Mouse (Mus musculus) thymus, adult 18-20 months (tissue): ENCODE measurements around the gene Rapgef4.

Experiments
- DNase-seq, 2 experiments: peaks; one replicate each; pipeline ENCODE4 v3.0.0; 2022; ENCODE audit warnings: mixed read lengths in 2 of 2

Rapgef4 gene

DNA sequence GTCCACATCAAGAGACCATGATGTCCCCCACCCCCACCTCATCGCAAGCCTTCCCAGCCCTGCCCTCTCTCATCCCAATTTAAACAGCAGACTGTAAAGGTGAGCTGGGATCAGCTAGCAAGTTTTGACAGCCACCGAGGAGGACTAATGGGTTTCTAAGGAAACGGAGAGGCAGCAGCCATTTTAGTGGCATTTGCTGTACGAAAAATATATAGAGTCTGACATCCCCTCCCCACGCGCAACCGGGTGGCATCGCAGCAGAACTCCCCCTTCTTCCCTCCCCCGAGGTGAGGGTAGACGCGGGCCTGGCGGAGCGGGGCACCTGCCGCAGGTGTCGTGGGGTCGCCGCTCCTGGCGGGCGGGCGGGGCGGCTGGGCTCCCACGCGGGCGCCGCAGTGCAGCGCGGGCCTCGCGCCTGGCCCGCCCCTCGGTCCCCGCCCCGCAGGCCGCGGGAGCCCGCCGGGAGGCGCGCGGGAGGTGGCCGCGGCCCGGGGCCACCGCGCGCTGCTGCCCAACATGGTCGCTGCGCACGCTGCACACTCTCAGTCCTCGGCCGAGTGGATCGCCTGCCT lies at the start of gene Rapgef4:
TSS of gene Rapgef4 (plus strand) at position 470 of the 572 bp plus-strand sequence.
- DNase-seq: no peak

DNA sequence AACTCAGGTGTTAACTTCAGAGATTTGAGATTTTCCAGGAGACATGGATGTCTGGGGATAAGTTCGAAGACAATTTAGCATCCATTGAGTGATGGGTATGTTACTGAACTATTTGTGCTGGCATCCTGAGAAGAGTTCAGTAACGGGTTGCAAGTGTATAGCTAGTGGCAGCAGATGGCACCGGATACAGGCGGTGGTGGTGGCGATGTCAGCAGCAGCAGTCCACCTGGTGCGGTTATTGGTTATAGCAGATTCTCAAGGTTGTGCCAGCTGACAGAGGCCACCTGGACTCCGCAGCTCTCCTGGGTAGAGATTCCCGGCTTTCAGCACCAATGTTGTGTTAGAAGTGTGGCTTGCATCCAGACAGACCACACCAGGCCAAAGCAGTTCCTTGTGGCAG lies 47.0 kb upstream of the Rapgef4 start:
- DNase-seq: no peak

DNA sequence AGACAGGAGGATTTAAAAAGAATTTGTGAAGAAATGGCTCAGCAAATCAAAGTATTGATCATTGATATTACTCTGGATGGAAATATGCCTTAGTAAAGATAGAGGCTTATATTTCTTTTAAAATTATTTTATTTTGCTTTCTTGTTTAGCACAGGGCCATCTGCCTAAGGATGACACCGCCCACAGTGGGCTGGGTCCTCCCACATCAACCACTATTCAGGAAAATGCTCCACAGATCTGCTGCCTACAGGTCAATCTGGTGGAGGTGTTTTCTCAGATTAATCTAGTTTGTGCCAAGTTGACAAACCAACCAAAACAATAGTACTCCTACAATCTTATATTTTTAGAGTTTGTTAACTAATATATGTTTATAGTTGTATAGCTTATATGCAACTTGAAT lies 44.3 kb upstream of the Rapgef4 start:
- DNase-seq: no peak

DNA sequence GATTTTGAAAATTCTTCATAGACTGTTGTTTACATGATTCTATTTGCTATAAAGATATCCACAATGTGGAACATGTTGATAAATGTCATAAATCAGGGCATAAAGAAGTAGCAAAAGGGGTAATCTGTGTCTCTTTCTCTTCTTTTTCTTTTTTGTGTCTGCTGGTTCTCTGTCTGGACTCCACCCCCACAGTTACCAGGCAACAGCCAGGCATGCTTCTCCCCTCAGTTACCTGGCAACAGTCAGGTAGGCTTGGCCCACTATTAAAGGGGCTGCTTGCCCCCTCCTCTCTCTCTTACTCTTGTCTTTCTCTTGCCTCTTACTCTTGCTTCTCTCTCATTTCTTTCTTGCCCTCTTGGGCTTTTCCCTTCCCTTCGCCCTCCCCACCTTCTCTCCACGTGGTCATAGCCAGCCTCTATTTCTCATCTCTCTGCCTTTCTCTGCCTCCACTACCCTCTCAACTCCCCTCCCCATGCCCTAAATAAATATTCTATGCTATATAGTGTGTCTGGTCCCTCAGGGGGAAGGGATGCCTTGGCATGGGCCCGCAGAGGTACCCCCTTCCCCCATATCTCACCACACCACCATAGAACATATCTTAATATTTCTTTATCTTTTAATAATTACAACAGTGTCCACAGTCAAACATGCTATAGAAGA lies 43.3 kb upstream of the Rapgef4 start:
- DNase-seq: no peak

DNA sequence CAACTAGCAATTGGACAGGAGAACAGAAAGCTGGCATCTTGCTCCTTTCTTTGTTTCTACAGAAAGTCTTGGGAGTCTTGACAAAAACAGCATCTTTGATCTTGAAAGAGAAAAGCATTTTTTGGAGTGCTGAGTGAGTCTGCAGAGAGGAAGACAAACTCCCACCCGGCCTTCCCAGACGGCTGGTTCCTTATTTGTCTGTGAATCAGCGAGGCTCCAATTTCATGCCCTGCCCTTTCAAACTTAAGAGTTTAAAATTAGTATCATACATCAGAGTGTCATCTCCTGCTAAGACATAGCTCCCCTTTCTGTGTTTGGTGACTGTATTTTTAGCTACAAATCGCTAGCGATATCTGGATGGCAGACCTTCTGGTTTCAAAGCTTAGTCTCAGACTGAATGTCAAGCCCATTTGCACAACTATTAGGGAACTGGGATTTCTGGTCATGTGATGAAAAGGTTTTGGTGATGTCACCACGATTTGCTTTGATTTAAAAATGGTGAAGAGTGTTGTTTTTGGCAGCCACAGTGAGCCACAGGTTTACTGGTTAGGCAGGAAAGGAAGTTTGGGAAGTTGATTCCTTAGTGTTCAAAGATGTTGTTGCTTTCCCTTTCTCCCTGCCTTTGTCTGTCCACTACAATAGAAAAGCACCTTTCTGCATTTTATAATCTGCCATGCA lies 42.2 kb upstream of the Rapgef4 start:
- DNase-seq: no peak

DNA sequence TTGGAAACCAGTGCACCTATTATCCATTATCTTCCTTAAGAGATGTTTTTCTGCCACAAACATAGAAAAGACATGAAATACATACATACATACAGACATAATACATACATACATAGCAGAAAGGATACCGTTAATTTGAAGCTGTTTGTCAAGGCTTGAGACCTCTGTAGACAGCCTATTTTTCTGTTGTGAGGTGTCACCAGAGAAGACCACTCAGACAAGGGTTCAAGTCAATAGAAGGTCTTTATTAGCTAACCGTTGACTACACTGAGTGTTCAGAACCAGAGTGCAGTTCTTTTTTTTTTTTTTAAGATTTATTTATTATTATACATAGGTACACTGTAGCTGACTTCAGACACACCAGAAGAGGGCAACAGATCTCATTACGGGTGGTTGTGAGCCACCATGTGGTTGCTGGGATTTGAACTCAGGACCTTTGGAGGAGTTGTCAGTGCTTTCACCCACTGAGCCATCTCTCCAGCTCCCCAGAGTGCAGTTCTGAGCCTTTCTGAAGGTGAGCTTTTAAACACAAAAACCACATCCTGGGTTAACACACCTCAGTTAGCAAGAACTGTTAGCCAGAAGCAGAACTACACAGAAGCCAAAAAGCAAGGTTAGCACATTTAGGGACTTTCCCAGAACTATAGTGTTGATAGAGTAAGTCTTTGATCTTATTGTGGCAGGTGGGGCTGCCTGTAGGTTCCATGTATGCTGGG lies 39.9 kb upstream of the Rapgef4 start:
- peak in 1 of 2 experiments; percentile 14 for DNase-seq

DNA sequence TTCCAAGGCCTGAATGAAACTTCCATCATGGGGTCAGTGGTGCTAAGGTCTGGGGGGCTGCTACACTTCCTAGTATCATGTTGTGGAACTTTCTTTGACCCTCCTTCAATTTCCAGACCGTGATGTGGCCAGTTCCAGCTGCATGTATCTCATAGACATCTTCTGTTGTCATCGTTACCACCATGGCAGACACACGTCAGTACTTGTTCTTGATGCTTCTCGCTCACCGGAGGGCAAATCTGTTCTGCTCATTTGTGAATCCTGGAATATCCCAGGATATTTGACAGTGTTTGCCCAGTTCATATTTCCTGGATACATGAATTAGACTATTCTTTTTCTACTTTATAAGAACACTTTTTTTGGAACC lies 39.3 kb upstream of the Rapgef4 start:
- DNase-seq: no peak

DNA sequence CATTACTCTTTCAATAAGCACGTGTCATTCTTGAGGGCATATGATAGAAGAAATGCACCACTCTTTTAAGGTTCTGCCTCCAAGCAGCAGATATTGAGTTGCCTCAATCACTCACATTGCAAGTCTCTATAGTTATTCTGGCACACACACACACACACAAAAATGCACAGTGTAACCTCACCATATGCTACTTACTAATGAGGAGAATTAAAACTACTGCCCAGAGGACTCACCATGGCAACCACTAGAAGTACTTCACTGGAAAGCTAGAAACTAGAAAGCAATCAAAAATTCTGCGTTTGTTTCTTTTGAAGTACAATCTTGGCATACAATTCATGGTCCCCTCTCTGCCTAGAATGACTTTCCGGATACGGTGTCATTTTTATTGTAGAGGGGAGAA lies 29.8 kb upstream of the Rapgef4 start:
- no peak for DNase-seq

DNA sequence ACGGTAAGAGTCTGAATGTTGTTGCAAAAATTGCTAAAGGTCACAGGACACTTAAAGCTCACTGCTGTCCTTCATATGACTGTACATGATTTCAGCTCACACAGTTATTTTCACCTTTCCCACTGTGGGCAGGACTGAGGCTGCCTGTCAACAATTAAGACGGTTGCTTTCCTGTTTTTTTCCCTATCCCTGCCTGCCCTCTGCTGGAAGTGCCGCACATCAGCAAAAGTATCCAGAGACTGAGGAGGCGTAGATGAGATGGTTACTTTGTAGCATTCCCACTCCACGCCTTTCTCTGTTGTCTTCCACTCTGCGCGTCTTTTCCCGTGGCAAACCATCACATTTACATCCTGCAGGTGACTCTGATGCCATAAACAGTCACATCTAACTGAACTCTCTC lies 25.4 kb upstream of the Rapgef4 start:
- DNase-seq: no peak

DNA sequence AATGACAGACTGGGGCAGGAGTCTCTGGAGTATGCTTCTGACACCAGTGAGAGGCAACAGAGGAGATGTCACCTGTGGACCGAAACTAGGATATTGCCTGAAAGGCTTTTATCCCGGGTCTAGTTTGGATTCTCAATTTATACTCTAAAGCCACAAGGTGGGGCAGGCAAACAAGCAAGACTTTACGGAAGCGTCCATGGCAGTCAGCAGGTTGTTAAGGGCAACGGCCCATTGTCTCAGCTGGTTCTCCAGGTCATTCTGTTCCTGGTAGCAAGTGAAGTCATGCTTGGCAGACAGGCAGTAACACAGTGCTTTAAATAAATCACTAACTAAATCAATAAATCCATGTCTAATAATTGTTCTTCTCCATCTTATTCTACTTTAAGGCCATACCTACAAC lies 24.6 kb upstream of the Rapgef4 start:
- no peak for DNase-seq

DNA sequence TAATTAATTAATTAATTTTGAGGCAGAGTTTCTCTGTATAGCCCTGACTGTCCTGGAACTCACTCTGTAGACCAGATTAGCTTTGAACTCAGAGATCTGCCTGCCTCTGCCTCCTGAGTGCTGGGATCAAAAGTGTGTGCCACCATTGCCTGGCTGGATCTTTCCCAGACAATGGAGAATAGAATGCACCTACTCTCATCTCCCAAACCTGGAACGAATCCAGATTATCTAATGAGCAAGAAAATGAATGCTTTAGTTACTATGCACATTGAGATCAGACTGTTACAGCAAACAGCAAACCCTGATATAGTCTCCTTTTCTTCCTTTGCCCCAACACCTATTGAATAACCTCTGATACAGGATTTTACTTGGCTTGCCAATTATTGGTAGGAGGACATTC lies 23.1 kb upstream of the Rapgef4 start:
- no peak for DNase-seq

DNA sequence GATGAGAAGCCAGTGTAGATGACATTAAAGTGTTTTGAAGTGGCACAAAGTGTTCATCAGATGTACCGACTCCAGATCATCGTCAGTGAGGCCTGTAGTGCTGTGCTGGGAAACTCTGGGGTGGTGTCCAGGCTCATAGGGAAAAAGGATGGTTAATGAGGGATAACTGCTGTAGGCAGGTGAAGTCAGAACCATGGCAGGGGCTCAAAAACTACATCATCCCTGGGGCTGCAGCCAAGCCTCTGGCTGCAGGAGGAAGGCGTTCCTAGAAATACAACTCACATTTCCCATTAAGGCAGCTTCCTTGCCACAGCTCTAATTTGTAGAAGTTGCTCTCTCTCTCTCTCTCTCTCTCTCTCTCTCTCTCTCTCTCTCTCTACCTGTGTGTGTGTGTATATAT lies 22.6 kb upstream of the Rapgef4 start:
- no peak for DNase-seq

DNA sequence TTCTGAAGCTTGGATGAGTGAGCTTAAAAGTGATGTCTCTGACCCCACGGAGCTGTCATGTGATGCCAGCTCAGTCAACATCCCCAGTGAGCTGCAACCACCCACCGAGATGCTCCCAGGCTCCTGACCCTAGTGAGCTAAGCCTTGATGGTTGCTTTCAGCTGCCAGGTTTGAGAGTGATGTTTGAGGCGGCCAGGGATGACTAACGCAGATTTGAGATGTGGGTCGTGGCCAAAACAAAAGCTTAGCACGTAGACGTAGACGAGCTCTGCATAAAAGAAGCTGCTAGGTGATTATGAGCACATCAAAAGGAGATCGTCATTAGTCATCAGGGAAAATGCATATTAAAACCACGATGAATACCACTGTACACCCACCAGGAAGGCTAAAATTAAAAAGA lies 16.8 kb upstream of the Rapgef4 start:
- no peak for DNase-seq

DNA sequence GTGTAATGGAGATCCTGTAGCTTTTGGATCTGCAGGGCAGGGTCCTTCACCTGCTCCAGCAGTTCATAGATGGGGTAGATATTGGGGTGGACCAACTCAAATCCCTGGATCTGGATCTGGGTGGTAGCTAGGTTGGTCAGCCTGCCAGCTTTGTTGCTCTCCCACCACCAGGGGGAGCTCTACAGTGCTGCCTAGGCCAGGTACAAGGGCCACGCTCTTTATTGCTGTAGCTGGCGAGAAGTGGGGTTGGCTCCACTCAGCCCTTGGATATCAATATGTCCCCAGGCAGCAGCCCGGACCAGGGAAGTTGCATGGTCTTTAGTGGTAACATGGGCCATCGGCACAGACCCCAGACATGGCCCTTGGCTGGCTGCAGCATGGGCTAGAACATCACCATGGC lies 15.6 kb upstream of the Rapgef4 start:
- peak in 1 of 2 experiments; percentile 10 for DNase-seq

DNA sequence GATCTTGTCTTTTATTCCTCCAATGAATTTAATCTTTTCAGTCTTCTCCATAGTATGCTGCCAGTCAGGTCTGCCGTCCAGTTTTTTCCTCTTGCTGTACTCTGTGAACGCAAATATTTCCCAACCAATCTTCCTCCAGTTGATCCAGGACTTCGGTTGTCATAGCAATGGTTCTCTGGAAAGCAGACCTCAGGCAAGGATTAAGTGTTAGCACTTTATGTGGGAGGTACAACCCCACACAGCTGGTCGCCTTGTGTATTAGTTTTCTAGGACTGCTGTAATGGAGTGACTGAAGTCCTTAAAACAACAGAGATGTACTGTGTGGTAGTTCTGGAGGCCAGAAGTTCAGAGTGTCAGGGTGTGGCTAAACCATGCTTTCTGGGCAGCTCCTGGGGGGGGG lies 14.3 kb upstream of the Rapgef4 start:
- no peak for DNase-seq

DNA sequence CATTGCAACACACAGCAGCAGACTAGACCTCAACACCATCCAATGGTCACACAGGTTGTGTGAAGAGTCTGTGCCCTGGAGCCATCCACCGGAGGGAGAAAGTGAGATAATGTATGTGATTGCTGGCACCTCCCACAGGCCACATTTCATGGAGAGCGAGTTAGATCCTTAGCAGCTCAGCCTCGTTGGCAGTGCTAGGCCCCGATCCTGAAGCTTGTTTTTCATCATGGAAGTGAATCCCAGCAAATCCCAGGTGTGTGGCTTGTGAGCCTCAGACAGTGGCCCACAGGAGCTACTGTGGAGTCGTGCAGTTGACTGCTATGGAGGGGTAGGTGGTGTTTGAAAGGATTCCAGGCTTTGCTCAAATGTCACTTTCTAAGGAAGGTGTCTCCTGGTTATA lies 13.2 kb upstream of the Rapgef4 start:
- no peak for DNase-seq

DNA sequence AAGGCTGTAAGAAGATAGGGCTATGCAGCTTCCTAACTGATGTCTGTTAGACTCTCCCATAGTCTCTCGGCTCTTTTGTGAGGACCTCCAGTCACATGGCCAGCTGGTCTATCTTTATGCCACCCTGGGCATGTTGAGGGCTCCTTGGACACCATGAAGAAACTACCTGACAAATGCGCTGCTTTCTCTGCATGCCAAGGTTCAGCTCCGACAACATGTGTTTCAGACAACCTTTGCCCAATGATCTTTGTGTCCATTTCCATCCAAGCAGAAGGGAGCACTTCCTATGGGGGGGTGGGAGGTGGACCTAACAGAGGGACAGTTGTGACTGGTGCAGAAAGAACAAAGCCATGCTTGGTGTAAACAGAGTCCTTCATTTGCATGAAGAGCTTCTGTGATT lies 7.4 kb upstream of the Rapgef4 start:
- no peak for DNase-seq

DNA sequence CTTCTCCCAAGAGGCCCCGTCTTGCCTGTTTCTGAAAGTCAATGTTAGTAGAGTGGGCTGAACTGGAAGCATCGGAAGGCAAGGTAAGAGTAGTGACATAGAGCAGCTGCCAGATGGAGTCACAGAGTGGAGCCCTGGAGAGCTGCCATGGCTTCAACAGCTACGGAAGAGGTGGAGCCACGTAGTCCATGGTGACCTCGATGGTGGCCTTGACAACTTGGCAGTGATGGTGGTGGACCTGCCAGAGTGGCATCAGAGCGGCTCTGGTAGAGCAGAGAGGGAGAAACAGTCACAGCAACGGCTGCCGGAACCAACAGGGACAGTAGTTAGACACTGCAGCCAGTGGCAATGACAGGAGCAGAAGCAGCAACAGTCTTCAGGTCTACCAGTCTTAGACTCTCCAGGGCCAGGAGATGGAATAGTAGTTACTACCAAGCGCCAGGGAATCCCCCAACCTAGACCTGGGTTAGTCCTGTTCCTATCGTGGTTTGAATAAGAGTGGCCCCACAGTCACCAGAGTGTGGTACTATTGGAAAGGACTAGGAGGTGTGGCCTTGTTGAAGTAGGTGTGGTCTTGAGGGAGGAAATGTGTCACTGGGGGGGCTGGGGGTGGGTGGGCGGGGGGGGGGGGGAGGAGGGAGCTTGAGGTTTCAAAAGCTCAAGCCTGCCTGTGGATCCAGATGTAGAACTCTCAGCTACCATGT lies 6.7 kb upstream of the Rapgef4 start:
- DNase-seq: no peak

DNA sequence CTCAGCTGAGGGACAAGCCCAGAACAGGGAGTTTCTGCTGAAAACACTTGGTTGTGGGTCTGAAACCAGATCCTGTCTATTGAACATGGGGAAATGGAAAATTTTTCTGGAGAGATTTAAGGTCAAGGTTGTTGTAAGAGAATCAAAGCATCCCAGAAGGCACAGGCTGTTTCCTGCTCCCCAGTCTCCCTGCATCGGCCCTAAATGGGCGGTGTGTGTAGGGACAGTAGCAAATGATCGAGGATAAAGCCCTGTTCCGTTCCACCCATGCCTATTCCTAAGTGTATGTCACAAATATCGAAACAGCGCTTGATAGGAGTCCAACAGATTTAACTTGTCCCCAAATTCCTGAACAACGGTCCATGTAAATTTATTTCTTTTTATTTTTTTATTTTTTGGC lies 1.1 kb upstream of the Rapgef4 start:
- DNase-seq: no peak

DNA sequence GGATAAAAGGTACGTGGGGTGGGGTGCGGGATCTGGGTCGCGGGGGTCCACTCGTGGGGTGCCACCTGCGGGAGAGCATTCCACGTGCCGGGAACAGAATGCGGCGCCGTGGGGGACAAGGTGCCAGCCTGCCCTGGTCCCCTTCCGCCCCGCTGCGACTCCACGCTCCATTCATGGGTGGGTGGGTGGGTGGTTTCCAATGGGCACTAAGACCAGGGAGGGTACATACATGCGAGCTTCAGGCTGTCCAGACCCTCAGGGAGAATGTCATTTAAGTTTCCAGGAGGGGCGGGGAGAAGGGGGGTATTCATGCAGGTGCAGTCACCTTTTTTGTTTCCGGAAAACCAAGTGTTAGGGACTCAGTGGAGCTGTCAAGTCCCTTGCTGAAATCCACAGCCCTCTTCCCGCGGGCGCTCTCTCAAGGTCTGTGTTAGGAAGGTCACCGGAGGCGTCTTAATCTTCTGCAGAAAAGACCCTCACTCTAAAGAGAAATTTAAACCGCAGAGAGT lies 357 bp downstream of the Rapgef4 start:
- DNase-seq: no peak

DNA sequence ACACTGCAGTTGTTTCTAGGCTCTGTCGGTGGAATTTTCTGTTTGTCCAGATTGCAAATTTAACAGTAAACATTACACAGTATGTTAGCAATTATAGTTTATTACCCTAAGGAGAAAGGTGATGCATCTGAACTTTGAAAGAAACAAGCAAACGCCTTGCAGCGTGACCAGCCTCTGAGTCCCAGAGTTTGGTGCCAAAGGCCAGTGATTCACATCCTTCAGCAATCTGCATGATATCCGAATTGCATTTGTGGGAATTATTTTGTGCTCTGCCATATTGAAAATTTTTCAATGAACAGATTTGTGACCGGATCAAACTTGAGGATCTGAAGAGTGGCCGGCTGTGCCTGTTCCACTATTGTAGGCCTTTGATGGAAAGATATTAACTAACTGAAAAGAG lies 856 bp downstream of the Rapgef4 start:
- DNase-seq: no peak

DNA sequence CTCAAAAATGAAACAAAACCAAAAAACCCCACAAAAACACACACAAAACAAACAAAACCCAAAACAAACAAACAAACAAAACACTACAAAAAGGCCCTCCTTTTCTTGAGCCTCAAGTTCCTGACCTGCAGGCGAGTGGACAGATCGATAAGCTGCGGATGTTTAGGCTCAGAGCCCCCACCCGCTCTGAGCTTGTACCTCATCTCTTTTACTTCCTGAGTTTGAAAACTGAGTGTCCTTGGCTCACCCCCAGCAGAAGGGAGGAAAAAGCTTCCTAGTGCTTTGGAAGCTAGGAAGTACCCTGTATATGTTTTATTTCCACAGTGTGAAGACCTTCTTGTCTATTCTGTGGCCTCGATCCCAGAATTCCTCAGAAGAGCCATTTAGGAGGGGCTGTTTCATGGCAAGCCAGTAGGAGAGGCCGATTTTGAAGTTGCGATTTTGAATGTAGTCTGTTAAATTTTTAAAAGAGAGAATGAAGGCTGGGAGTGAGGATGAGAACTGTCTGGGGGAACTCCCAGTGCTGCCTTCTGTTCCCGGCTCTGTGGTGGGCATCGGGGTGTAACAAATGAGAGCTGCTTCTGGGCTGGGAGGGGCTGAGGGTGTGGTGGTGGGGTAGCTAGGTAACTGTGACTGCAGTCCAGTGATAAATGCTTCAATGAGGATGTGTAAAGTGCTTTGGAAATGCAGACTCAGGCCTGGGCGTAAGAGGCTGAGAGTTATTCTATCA lies 2.0 kb downstream of the Rapgef4 start:
- no peak for DNase-seq
